ENCODE assay signal across 11 mouse cellular contexts in genomic region chr13:53120906-53121305, GRCm38 (mm10).
DNase-seq lines count a peak whose midpoint lies in the region; ATAC-seq lines count a peak whose summit lies in the region.
"Had no signal": no experiment of that assay in that cellular context is flagged by ENCODE, and none has a peak within 500 bp of the region (broad histone marks: within the 10 kb centered on the region; RNA-seq: fewer than 3 reads in every experiment).

No protein-coding gene starts in this region.

- H3K27ac ChIP-seq in neural tube, embryonic 11.5 days (ENCODE audit: low read depth, low read length) = no peak overlapping the region
- H3K27ac ChIP-seq in embryonic facial prominence, embryonic 15.5 days (replicated peaks) = 0 out of 2 replicates have a peak overlapping the region, but pooled peaks have one; percentile 19
- H3K27ac ChIP-seq: left cerebral cortex, adult 2 months had no signal

- no peak for ATAC-seq in neural tube, embryonic 11.5 days (ENCODE audit: insufficient read depth, low FRiP score, low TSS enrichment)
- no peak for ATAC-seq in embryonic facial prominence, embryonic 15.5 days (ENCODE audit: insufficient number of reproducible peaks, low FRiP score, low TSS enrichment, low read depth)
- no peak for ATAC-seq in erythroblast, adult 5-6 weeks (replicated peaks; ENCODE audit: low FRiP score, poor library complexity, severe bottlenecking)

- H3K4me1 ChIP-seq in neural tube, embryonic 11.5 days (ENCODE audit: control insufficient read depth, insufficient read depth, low read length) = peaks cover 4% of the 10 kb centered on the region
- peaks cover 16% of the 10 kb centered on the region for H3K4me1 ChIP-seq in embryonic facial prominence, embryonic 15.5 days

- peak; percentile 50 for DNase-seq in neural tube, embryonic 11.5 days (ENCODE audit: low spot score)
- DNase-seq in neural tube, embryonic 10.5 days (ENCODE audit: extremely low spot score, low spot score) = no peak
- DNase-seq in kidney, postnatal 4 days = peak; percentile 62 to 69
- peak; percentile 47 for DNase-seq in retina, postnatal 1 day
- DNase-seq in layer of hippocampus, adult 9-10 months (ENCODE audit: low spot score) = no peak
- no peak for DNase-seq in gastrocnemius, adult 8-10 months (ENCODE audit: low spot score in 2 of 2)
- DNase-seq: cerebellum, adult 9-11 months had no signal

- no peaks in the 10 kb centered on the region for H3K9me3 ChIP-seq in neural tube, embryonic 11.5 days (ENCODE audit: control insufficient read depth, low read length)
- H3K9me3 ChIP-seq in embryonic facial prominence, embryonic 15.5 days (replicated peaks) = no peaks in the 10 kb centered on the region

- WGBS in neural tube, embryonic 11.5 days = 35% methylated on average over 11 of the region's 11 CpGs
- 39% methylated on average over 11 of the region's 11 CpGs for WGBS in embryonic facial prominence, embryonic 15.5 days

- no peak overlapping the region for H3K4me3 ChIP-seq in neural tube, embryonic 11.5 days (ENCODE audit: low read depth, low read length)
- no peak overlapping the region for H3K4me3 ChIP-seq in embryonic facial prominence, embryonic 15.5 days (replicated peaks)
- H3K4me3 ChIP-seq: left cerebral cortex, adult 2 months; myocyte had no signal

- H3K9ac ChIP-seq in neural tube, embryonic 11.5 days (ENCODE audit: low read length) = no peak overlapping the region
- no peak overlapping the region for H3K9ac ChIP-seq in embryonic facial prominence, embryonic 15.5 days

- no peaks in the 10 kb centered on the region for H3K27me3 ChIP-seq in neural tube, embryonic 11.5 days (ENCODE audit: control insufficient read depth, insufficient read depth, low read length)
- no peaks in the 10 kb centered on the region for H3K27me3 ChIP-seq in embryonic facial prominence, embryonic 15.5 days

- H3K4me2 ChIP-seq in neural tube, embryonic 11.5 days (ENCODE audit: low read depth) = no peak overlapping the region
- no peak overlapping the region for H3K4me2 ChIP-seq in embryonic facial prominence, embryonic 15.5 days (replicated peaks)

- peaks cover 2% of the 10 kb centered on the region for H3K36me3 ChIP-seq in neural tube, embryonic 11.5 days (ENCODE audit: control insufficient read depth, insufficient read depth, low read length)
- H3K36me3 ChIP-seq in embryonic facial prominence, embryonic 15.5 days = peaks cover 26% of the 10 kb centered on the region

Comparison
In these comparisons a context has a peak if more than half of its experiments do, and no peak if none do; other contexts are left out.
1. DNase-seq: peak in neural tube, embryonic 11.5 days (single experiment), kidney, postnatal 4 days (2 of 2) and retina, postnatal 1 day (single experiment); none in neural tube, embryonic 10.5 days (single experiment), layer of hippocampus, adult 9-10 months (single experiment) and gastrocnemius, adult 8-10 months (0 of 2).